Mouse (Mus musculus): ENCODE results near the gene Plekha5. TPM values are rescaled to one million over a fixed set of nuclear protein-coding genes. Genes with fewer than 3 reads are reported as not detected.
"Not testable (repeated sequence)": the region's sequence is repeated elsewhere in the genome, so short reads cannot be mapped to it uniquely, and the experiment has no call there.

The Plekha5 gene
- polyA plus RNA-seq, 1 experiment from 2014 or later: 35.5 TPM

DNA sequence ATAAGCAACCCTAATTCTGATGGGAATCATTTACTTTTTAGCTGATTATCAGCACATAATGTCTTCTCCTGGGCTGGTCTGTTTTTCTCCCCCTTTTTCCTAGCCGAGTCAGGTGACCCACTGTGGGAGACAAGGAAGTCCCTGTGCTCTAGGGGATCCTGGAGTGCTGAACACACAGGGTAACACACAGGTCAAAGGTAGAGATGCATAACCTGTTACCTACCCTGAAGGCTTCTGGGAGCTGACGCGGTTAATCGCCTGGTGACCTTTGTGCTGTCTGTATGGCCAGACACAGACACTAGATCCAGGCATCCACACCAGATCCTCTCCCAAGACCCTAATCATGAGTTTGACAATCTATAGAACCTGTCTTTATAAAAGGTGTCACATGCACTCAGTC, 177.3 kb downstream of the Plekha5 start:
- WGBS: 87% methylated on average over 4 of the region's 4 CpGs

DNA sequence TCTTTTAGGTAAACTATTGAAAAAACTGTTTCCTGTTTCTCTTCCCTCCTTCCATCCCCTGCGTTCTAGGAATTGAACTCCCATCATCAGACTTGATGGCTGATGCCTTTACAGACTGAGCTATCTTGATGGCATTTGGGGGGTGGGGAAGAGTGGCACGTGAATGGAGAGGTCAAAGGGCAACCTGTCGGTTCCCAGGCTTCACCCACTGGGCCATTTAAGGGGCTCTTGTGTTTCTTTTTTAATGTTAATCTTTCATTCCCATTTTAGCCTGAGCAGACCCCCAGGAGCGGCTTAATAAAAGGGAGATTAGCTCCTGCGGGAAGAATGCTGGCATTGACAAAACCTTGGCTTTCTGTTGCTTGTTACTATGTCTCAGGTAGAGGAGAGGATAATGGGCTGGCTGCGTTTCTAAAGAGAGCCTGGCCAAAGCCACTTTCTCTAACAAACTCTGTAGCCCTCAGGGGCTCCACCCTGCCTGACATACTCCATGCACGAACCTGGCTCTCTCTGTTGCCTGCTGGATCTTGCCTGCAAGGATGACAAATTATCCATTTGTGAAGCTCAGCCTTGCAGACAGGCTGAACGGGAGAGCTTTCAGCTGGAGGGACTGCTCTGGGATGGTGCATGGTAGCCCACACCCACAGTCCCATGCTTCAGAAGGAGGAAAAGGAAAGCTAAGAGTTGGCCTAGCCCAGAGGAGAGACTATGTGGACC, 179.5 kb downstream of the Plekha5 start:
- no peak overlapping the region for H3K4me2 ChIP-seq (ENCODE audit: low read depth, low read length)
- H3K36me3 ChIP-seq (ENCODE audit: control insufficient read depth, insufficient read depth, low read length): no peaks in the 10 kb centered on the region; the same call in 1 of the 2 replicates
- no peaks in the 10 kb centered on the region for H3K4me1 ChIP-seq (replicated peaks; ENCODE audit: control insufficient read depth, insufficient read depth, low read length)
- H3K27me3 ChIP-seq (ENCODE audit: control insufficient read depth, insufficient read depth, low read depth, low read length): no peaks in the 10 kb centered on the region
- no peak for ATAC-seq (ENCODE audit: low read depth)
- no peak overlapping the region for H3K4me3 ChIP-seq (ENCODE audit: low read length)
- no peak overlapping the region for H3K27ac ChIP-seq (ENCODE audit: low read length)
- 30% methylated on average over 8 of the region's 8 CpGs for WGBS
- H3K9me3 ChIP-seq (ENCODE audit: control insufficient read depth, low read length): no peaks in the 10 kb centered on the region
- no peak overlapping the region for H3K9ac ChIP-seq (ENCODE audit: low read length)

More for the DNA sequence above, 177.3 kb downstream of the Plekha5 start:
- no peak for ATAC-seq (ENCODE audit: low read depth)
- no peak overlapping the region for H3K9ac ChIP-seq (ENCODE audit: low read length)
- no peak overlapping the region for H3K27ac ChIP-seq (ENCODE audit: low read length)
- no peak overlapping the region for H3K4me2 ChIP-seq (ENCODE audit: low read depth, low read length)
- H3K4me3 ChIP-seq (ENCODE audit: low read length): no peak overlapping the region
- H3K36me3 ChIP-seq (ENCODE audit: control insufficient read depth, insufficient read depth, low read length): no peaks in the 10 kb centered on the region; the same call in none of the 2 replicates
- no peaks in the 10 kb centered on the region for H3K9me3 ChIP-seq (ENCODE audit: control insufficient read depth, low read length)
- no peaks in the 10 kb centered on the region for H3K4me1 ChIP-seq (replicated peaks; ENCODE audit: control insufficient read depth, insufficient read depth, low read length)
- no peaks in the 10 kb centered on the region for H3K27me3 ChIP-seq (ENCODE audit: control insufficient read depth, insufficient read depth, low read depth, low read length)

DNA sequence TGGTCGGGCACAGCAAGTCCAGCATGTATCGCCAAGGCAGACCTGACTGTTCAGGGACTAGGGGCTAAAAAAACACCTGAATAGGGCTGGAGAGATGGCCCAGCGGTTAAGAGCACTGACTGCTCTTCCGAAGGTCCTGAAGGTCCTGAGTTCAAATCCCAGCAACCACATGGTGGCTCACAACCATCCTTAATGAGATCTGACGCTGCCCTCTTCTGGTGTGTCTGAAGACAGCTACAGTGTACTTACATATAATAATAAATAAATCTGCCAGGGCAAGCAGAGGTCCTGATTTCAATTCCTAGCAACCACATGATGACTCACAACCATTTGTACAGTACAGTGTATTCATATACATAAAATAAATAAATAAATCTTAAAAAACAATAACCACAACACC, 181.3 kb downstream of the Plekha5 start:
- H3K36me3 ChIP-seq (ENCODE audit: control insufficient read depth, insufficient read depth, low read length); ATAC-seq (ENCODE audit: low read depth); H3K9me3 ChIP-seq (ENCODE audit: control insufficient read depth, low read length); H3K4me2 ChIP-seq (ENCODE audit: low read depth, low read length); H3K4me1 ChIP-seq (replicated peaks; ENCODE audit: control insufficient read depth, insufficient read depth, low read length); H3K27ac ChIP-seq (ENCODE audit: low read length); H3K9ac ChIP-seq (ENCODE audit: low read length); H3K27me3 ChIP-seq (ENCODE audit: control insufficient read depth, insufficient read depth, low read depth, low read length); H3K4me3 ChIP-seq (ENCODE audit: low read length): not testable (repeated sequence)
- 87% methylated on average over 5 of the region's 5 CpGs for WGBS

DNA sequence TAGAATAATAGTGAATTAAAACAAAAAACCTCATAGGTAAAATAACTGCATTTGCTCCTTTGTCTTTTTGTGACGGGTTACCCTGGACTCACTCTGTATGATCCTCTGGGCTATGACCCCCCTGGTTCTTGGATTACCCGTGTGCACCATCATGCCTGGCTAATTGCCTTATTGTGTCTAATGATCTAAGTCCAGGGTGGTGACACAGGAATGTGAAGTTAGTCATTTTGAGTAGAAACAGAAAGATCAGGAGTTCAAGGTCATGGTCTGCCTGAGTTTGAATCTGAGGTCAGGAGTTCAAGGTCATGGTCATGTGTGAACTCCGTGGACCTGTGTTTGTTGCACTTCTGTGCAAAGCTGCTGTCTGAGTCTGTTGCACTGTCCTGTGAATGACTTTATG, 181.9 kb downstream of the Plekha5 start:
- Histone ChIP-seq H3K9ac (ENCODE audit: low read length) (no peak overlapping the region), H3K4me1 (replicated peaks; ENCODE audit: control insufficient read depth, insufficient read depth, low read length) (no peaks in the 10 kb centered on the region), H3K27me3 (ENCODE audit: control insufficient read depth, insufficient read depth, low read depth, low read length) (no peaks in the 10 kb centered on the region), H3K27ac (ENCODE audit: low read length) (no peak overlapping the region), H3K4me2 (ENCODE audit: low read depth, low read length) (no peak overlapping the region), H3K36me3 (ENCODE audit: control insufficient read depth, insufficient read depth, low read length) (no peaks in the 10 kb centered on the region; the same call in 1 of the 2 replicates), H3K9me3 (ENCODE audit: control insufficient read depth, low read length) (no peaks in the 10 kb centered on the region), H3K4me3 (ENCODE audit: low read length) (no peak overlapping the region)
- ATAC-seq (ENCODE audit: low read depth): no peak
- 74% methylated on average over 3 of the region's 3 CpGs for WGBS

DNA sequence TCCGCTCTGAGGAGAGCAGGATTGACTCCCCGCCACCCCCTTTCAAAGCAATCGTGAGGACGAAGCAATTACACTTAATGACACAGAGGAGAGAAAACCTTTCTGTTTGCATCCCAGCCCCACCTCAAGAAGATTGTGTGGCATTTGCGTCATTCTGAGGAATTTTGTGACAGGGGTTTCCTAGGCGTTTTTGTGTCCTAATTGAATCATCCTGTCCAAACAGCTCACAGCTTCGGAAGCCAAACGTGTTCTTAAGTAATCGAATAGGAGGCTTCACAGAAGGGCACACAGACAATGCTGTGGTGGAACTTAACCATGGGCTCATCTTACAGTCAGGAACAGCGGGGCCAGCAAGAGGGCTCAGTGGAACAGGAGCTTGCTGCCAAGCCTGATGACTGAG, 182.7 kb downstream of the Plekha5 start:
- Histone ChIP-seq H3K27me3 (ENCODE audit: control insufficient read depth, insufficient read depth, low read depth, low read length) (no peaks in the 10 kb centered on the region), H3K36me3 (ENCODE audit: control insufficient read depth, insufficient read depth, low read length) (no peaks in the 10 kb centered on the region), H3K9ac (ENCODE audit: low read length) (no peak overlapping the region), H3K9me3 (ENCODE audit: control insufficient read depth, low read length) (no peaks in the 10 kb centered on the region), H3K4me3 (ENCODE audit: low read length) (no peak overlapping the region), H3K4me2 (ENCODE audit: low read depth, low read length) (no peak overlapping the region), H3K4me1 (replicated peaks; ENCODE audit: control insufficient read depth, insufficient read depth, low read length) (no peaks in the 10 kb centered on the region), H3K27ac (ENCODE audit: low read length) (no peak overlapping the region)
- 69% methylated on average over 10 of the region's 10 CpGs for WGBS
- ATAC-seq (ENCODE audit: low read depth): no peak

DNA sequence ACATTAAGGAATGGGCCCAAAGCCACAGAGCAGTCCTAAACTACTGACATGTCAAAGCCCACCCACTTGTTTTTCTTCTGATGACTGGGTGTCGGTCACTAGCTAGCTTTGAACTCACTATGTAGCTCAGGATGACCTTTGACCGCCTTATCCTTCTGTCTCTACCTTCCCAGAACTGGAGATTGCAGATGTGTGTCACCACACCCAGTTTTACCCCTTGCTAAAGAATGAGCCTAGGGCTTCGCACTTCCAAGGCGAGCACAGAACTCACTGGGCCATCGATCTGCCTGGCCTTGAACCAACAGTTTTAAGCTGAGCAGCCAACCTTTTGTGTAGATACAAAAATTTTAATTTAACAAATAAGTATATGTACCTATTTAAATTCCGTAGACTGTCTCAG, 184.8 kb downstream of the Plekha5 start:
- WGBS: 90% methylated on average over 6 of the region's 6 CpGs

DNA sequence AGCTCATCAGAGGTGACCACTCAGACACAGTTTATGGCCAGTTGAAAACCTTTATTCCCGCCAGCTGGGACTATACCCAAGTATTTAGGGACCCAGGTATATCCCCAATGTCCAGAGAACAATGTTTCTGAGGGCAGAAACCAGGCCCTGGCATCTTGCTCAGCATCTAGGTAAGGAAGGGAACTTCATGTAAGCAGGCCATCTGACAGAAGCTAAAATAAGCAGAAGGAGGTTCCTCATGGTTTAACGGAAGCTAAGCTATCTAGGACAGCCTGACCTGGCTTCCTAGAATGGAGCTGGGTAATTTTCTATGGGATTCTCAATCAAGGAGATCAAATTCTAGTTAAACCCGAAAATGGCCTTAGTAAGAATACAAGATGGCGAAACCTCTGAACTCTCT, 185.7 kb downstream of the Plekha5 start:
- H3K9ac ChIP-seq (ENCODE audit: low read length): no peak overlapping the region
- WGBS: 91% methylated on average over 4 of the region's 4 CpGs
- no peak overlapping the region for H3K4me3 ChIP-seq (ENCODE audit: low read length)
- no peaks in the 10 kb centered on the region for H3K36me3 ChIP-seq (ENCODE audit: control insufficient read depth, insufficient read depth, low read length)
- no peaks in the 10 kb centered on the region for H3K27me3 ChIP-seq (ENCODE audit: control insufficient read depth, insufficient read depth, low read depth, low read length)
- H3K9me3 ChIP-seq (ENCODE audit: control insufficient read depth, low read length): no peaks in the 10 kb centered on the region
- no peak for ATAC-seq (ENCODE audit: low read depth)
- H3K27ac ChIP-seq (ENCODE audit: low read length): no peak overlapping the region
- no peak overlapping the region for H3K4me2 ChIP-seq (ENCODE audit: low read depth, low read length)
- no peaks in the 10 kb centered on the region for H3K4me1 ChIP-seq (replicated peaks; ENCODE audit: control insufficient read depth, insufficient read depth, low read length)

More for the DNA sequence above, 184.8 kb downstream of the Plekha5 start:
- Histone ChIP-seq H3K4me3 (ENCODE audit: low read length) (no peak overlapping the region), H3K36me3 (ENCODE audit: control insufficient read depth, insufficient read depth, low read length) (no peaks in the 10 kb centered on the region), H3K9me3 (ENCODE audit: control insufficient read depth, low read length) (no peaks in the 10 kb centered on the region), H3K9ac (ENCODE audit: low read length) (no peak overlapping the region), H3K4me1 (replicated peaks; ENCODE audit: control insufficient read depth, insufficient read depth, low read length) (no peaks in the 10 kb centered on the region), H3K27ac (ENCODE audit: low read length) (no peak overlapping the region), H3K4me2 (ENCODE audit: low read depth, low read length) (no peak overlapping the region), H3K27me3 (ENCODE audit: control insufficient read depth, insufficient read depth, low read depth, low read length) (no peaks in the 10 kb centered on the region)
- no peak for ATAC-seq (ENCODE audit: low read depth)

DNA sequence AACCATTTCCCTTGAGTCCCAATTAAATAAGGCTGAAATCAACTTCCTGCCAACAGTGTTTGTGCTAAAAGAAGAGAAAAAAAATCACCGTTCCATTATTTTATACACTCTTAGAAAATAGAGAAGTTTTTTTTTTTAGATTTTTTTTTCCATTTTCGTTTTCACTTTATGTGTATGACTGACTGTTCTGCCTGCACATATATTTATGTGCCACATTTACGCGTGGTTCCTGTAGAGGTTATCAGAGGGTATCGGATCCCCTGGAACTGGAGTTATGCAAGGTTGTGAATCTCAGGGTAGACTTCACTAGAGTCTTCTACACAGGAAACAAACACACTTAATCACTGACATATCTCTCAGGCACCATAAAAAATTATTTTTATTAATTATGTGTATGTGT, 186.3 kb downstream of the Plekha5 start:
- Histone ChIP-seq H3K4me3 (ENCODE audit: low read length) (no peak overlapping the region), H3K9ac (ENCODE audit: low read length) (no peak overlapping the region), H3K27ac (ENCODE audit: low read length) (no peak overlapping the region), H3K4me2 (ENCODE audit: low read depth, low read length) (no peak overlapping the region), H3K36me3 (ENCODE audit: control insufficient read depth, insufficient read depth, low read length) (no peaks in the 10 kb centered on the region), H3K4me1 (replicated peaks; ENCODE audit: control insufficient read depth, insufficient read depth, low read length) (no peaks in the 10 kb centered on the region), H3K9me3 (ENCODE audit: control insufficient read depth, low read length) (no peaks in the 10 kb centered on the region), H3K27me3 (ENCODE audit: control insufficient read depth, insufficient read depth, low read depth, low read length) (no peaks in the 10 kb centered on the region)
- ATAC-seq (ENCODE audit: low read depth): no peak
- WGBS: 87% methylated on average over 5 of the region's 5 CpGs

DNA sequence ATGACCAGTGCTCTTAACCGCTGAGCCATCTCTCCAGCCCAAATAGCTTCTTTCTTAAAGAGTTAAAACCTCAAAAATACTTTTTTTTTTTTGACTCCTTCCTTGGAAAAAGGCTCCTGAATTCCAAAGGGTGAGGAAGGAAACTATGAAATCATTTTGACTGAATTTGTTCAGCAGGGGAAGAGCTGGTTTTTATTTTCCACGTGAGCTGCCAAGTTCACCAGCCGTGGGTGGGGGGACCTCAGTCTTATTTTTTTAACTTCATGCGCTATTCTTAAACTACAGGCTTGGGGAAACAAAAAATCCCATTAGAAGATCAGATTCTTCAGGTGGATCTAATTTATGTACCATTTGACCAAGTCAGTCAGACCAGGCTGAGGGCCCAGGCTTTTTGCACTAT, 187.4 kb downstream of the Plekha5 start:
- Histone ChIP-seq H3K27ac (ENCODE audit: low read length) (no peak overlapping the region), H3K4me2 (ENCODE audit: low read depth, low read length) (no peak overlapping the region), H3K36me3 (ENCODE audit: control insufficient read depth, insufficient read depth, low read length) (no peaks in the 10 kb centered on the region), H3K4me1 (replicated peaks; ENCODE audit: control insufficient read depth, insufficient read depth, low read length) (no peaks in the 10 kb centered on the region), H3K9ac (ENCODE audit: low read length) (no peak overlapping the region), H3K4me3 (ENCODE audit: low read length) (no peak overlapping the region), H3K27me3 (ENCODE audit: control insufficient read depth, insufficient read depth, low read depth, low read length) (no peaks in the 10 kb centered on the region), H3K9me3 (ENCODE audit: control insufficient read depth, low read length) (no peaks in the 10 kb centered on the region)
- no peak for ATAC-seq (ENCODE audit: low read depth)
- 68% methylated on average over 4 of the region's 4 CpGs for WGBS
